Mouse (Mus musculus) cerebellum, postnatal 25 days (tissue): ENCODE data around the gene Olfr441.
"Not testable (repeated sequence)": the region's sequence is repeated elsewhere in the genome, so short reads cannot be mapped to it uniquely, and the experiment has no call there.

Experiments
- DNase-seq, 2 experiments: peaks; one replicate each; pipeline ENCODE4 v3.0.0; 2021; ENCODE audit warnings: mixed read lengths in 2 of 2

Gene Olfr441

GRCm38 (mm10) chr6:43106069-43106468, at the start of gene Olfr441:
Gene Olfr441, plus strand, starts transcription at chr6:43106369.
- not testable (repeated sequence) for DNase-seq

- DNase-seq: peak in 1 of 2 experiments; percentile 3
These were observed 27.4 kb upstream of the Olfr441 start for GRCm38 (mm10) chr6:43078750-43079149.

- not testable (repeated sequence) for DNase-seq
These were observed 24.8 kb upstream of the Olfr441 start for GRCm38 (mm10) chr6:43081405-43081804.

GRCm38 (mm10) chr6:43146267-43146666, 40.1 kb downstream of the Olfr441 start, which contains the start of gene Olfr237-ps1:
Gene Olfr237-ps1, plus strand, starts transcription at chr6:43146567.
- DNase-seq: not testable (repeated sequence)

GRCm38 (mm10) chr6:43159502-43159901, 53.3 kb downstream of the Olfr441 start:
- peak; percentile 42 to 61 for DNase-seq

- no peak for DNase-seq
These were observed 56.8 kb downstream of the Olfr441 start, which contains the start of gene Olfr437 for GRCm38 (mm10) chr6:43162982-43163381. Gene Olfr437, plus strand, starts transcription at chr6:43163282.

GRCm38 (mm10) chr6:43167246-43167645, 61.1 kb downstream of the Olfr441 start:
- DNase-seq: peak; percentile 60
